Mouse (Mus musculus) left cerebral cortex, postnatal 25 days (tissue): ENCODE results near the gene Mrpl36. TPM values are rescaled to one million over a fixed set of nuclear protein-coding genes. Genes with fewer than 3 reads are reported as not detected.

Source experiments
- DNase-seq, 2 experiments: peaks; one replicate each; pipeline ENCODE4 v3.0.0; 2022; ENCODE audit warnings: low spot score in 2 of 2, mixed read lengths in 1 of 2
- intact Hi-C: fragments of 180-260 bp; cut with DNase I; formaldehyde crosslinking; loops from one replicate; pipeline ENCODE4 v1.15.1; 2025
- total RNA-seq, 2 experiments: library from RNA; stranded (reverse); gene quantifications; 2 replicates each; pipeline ENCODE4 v1.2.3; 2021

Gene Mrpl36
- total RNA-seq, 2 experiments from 2014 or later = 38.6 to 40.3 TPM

DNA sequence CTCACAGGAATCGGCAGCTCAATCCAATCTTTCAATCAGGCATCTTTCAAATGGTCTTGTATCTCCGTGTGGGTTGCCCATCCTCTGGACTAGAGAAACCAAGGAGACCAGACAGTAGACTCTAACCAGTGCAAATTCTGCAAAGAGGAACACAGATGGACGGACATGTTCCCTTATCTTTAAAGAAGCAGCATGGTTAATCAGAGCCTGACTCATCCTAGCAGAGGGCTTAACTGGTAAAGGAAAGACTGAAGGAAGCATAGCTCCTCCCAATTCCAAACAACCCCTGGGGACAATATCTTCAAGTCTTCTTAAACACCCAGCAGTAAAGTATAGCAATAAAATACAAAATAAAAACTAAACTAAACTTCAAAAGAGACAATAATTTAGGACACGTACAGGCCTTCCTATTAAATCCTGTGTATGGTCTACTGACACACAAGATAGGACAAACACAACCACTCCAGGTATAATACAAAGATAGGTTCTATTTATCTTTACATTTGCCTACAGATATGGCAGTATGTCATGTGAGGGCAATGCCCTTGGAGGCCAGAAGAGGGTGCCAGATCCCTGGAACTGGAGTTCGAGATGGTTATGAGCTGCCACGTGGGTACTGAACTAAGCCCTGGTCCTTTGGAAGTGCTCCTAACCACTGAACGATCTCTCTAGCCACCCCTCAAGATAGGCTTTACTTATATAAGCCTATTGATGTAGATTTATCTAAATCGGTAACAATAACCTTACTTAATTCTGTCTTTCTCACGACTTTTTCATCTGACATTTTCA lies 17.0 kb downstream of the Mrpl36 start:
- intact Hi-C loops = no loop called here
- no peak for DNase-seq

DNA sequence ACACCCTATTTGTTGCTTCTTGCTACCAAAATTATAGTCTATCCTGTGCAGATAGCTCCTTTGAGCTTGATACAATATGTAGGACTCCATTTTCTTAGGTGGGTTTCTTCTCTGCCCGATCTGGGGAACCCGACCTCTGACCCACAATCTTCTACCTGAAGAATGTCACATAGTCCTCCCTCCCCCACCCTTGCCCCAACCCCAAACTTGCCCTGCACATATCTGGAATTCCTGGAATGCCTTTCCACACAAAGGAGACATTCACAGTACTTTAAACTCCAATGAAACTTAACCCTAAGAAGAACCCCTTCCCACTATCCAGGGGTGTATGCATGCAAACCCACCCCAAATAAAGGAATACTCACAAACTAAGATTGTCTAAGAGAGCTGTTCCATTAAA lies 17.8 kb downstream of the Mrpl36 start:
- DNase-seq = no peak
- intact Hi-C loops = no loop called here

DNA sequence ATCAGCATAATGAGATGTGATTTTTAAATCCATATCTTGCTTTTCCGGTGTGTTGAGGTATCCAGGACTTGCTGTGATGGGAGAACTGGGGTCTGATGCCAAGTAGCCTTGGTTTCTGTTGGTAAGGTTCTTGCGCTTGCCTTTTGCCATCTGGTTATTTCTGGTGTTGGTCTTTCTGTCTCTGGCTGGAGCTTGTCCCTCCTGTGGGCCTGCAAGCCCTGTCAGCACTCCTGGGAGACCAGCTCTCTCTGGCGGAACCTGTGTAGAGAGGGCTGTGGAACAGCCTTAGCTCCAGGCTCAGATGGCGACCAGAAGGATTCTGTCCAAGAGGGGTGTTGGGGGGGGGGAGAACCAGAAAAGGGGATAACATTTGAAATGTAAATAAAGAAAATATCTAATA lies 18.4 kb downstream of the Mrpl36 start:
- intact Hi-C loops = no loop called here
- no peak for DNase-seq

- DNase-seq = no peak
- intact Hi-C loops = no loop called here
Measured at GRCm38 (mm10) chr13:73347171-73347570, 18.9 kb downstream of the Mrpl36 start.

DNA sequence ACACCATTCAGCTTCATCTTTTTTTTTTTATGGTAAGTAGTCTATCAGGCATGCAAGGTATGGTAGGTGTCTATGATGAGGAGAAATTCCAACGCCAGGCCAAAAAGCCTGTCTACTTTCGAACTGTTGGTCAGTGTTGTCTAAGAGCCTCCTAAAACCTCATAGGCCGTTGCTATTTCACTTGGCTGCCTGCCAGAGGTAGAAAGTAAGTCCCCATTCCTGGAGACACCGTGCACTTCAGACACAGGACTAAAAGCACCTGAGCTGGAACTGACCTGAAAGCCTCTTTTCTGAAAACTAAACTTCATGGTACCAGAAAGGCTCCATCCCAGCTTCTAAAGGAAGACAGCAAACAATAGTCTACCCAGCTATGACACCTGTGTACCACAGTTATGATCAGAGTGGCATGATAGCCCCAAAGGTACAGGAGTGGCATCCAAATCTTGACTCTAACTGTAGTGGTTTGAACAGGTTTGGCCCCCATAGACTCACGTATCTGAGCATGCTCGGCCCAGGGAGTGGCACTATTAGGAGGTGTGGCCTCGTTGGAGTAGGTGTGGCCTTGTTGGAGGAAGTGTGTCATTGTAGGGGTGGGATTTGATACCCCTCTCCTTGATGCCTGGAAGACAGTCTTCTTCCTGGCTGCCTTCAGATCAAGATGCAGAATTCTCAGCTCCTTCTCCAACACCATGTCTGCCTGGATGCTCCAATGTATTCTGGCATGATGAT lies 19.8 kb downstream of the Mrpl36 start:
- intact Hi-C loops = no loop called here

GRCm38 (mm10) chr13:73350741-73351140 lies 22.4 kb downstream of the Mrpl36 start:
- intact Hi-C loops = no loop called here
- no peak for DNase-seq

More for the DNA sequence above, 19.8 kb downstream of the Mrpl36 start:
- DNase-seq = no peak

GRCm38 (mm10) chr13:73351910-73352309 lies 23.6 kb downstream of the Mrpl36 start:
- intact Hi-C loops = no loop called here
- DNase-seq = no peak

GRCm38 (mm10) chr13:73352491-73352890 lies 24.2 kb downstream of the Mrpl36 start:
- intact Hi-C loops = no loop called here
- no peak for DNase-seq

DNA sequence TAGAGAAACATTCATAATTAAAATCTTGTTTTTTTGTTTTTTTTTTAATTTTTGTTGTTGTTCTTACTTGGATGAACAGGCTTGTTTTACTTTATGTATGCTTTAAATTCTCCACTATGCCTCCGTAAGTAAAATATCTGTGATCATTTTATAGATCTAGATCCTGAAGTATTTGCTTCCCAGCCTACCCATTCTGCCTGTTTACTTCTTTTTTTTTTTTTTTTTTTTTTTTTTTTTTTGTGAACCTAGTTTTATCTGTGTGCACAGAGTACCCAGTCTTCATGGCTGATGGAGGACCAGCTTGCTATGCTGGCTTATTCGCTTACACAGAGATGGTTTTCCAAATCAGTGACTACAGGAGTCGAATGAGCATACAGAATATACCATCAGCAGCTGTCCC lies 28.8 kb downstream of the Mrpl36 start:
- no peak for DNase-seq
- intact Hi-C loops = no loop called here

DNA sequence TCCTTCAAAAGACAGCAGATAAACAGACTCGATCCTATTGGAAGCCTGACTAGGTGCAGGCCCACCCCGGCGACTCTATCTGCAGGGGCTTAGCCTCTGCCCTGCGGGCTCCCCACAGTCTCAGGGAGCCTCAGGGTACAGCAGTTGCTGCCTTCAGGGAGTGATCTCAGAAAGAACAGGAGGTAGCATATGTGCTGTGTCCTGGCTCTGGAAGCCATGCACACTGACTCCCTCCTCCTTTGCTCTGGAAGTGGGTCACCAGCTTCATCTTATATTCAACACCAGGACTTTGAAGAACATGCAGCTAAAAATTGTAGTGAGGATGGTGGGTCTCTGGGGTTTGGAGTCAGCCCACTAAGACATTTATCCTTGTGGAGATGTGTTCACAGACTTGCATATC lies 45.1 kb downstream of the Mrpl36 start:
- DNase-seq = peak in 1 of 2 experiments; percentile 30
- intact Hi-C loops = no loop called here

DNA sequence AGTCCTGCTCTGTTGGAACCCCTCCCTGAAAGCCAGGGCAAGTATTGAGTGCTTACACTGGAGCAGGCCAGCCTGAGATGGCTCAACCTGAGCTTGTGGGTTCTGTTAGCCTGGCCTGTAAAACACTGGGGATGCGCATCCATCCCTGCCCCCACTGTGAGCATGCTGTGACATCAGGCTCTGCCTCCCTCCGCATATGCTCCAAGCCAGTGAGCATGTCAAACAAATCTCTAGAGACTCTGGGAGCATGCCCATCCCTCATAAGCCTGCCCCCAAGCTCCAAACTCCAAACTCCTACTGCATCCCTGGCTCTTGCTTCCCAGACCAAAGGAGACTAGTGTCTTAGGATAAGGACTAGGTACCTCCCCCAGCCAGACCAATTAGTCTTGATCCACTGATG lies 46.3 kb downstream of the Mrpl36 start:
- DNase-seq = no peak
- intact Hi-C loops = no loop called here

GRCm38 (mm10) chr13:73377637-73378036 lies 49.3 kb downstream of the Mrpl36 start:
- intact Hi-C loops = no loop called here

More at GRCm38 (mm10) chr13:73377637-73378036, 49.3 kb downstream of the Mrpl36 start:
- no peak for DNase-seq

Other genes starting within 250 kb of the Mrpl36 start
- not detected for gene Irx4, start 68.0 kb upstream of the Mrpl36 start, total RNA-seq
- gene Ndufs6, start within 50 bp of the Mrpl36 start, total RNA-seq = 100 to 1,000 TPM; 182 to 189 TPM
- gene Lpcat1, start 138.7 kb downstream of the Mrpl36 start, total RNA-seq = 10 to 100 TPM; 43.0 to 43.9 TPM
- under 1 TPM; 0.16 TPM for gene Slc6a3, start 208.2 kb downstream of the Mrpl36 start, total RNA-seq